Mouse (Mus musculus): ENCODE data around the gene Sdsl. TPM values are rescaled to one million over a fixed set of nuclear protein-coding genes. Genes with fewer than 3 reads are reported as not detected.

Gene Sdsl
- total RNA-seq, 2 experiments from 2014 or later, result 0.41 to 1.1 TPM

DNA sequence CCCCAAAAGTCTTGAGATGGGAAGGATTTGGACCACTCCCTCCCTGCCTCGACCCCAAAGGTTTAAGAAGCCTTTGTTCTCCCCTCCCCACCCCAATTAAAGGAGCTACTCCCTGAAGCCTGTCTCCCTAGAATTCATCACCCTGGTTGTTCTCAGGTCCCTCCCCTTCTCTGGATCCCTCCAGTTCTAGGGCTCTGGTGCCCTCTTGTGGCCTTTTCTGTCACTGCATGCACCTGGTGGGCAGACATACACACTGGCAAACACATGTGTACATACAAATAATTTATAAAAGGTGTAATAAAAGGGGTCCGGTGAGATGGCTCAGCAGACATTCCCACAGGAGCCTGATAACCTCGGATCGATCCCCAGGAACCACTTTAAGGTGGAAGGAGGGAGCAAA, 8.3 kb downstream of the Sdsl start:
- no peak for DNase-seq
- intact Hi-C loops (cut with DNase I), result no loop called here
- Histone ChIP-seq H3K27ac (no peak overlapping the region), H3K4me3 (no peak overlapping the region)
- TF ChIP-seq CTCF (IDR thresholded peaks at IDR 0.05), result peak; percentile 34; the same call in 1 of the 2 replicates

DNA sequence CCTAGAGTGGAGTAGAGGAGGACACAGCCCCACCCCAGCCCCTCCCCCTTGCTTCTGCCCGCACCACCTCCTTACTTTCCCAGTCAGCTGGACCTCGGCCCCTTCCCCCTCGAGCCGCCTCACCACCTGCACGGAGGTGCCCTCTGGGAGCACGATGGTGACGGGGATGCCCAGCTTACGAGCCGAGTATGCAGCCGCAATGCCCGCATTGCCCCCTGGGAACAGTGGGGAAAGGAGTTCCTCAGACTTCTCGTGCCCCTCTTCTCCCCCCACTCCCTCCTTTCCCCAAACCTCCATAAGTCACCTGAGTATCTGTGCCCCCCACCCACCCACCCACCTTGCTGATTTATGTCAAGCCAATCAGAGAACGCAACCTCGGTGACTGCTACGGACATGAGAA, 10.7 kb downstream of the Sdsl start:
- intact Hi-C loops (cut with DNase I), result no loop called here
- no peak for DNase-seq
- no peak overlapping the region for H3K27ac ChIP-seq
- TF ChIP-seq CTCF (IDR thresholded peaks at IDR 0.05), result no peak
- no peak overlapping the region for H3K4me3 ChIP-seq

DNA sequence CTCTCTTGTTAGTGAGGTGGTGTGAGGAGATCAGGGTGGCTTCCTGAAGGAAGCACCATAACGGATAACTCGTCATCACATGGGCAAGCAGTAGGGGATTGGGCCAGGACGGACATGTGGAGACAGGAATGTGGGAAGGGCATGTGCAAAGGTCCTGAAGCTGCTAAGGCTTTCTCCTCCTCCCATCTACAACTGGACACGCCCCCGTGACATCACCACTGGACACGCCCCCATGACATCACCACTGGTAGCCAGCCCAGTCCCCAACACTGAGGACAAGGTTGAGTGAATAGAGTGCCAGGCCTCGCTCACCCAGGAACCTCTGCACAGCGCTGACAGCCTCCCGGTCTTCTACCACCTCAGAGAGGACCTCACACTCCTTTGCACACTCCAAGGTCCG, 13.5 kb downstream of the Sdsl start:
- no peak for DNase-seq
- no peak for TF ChIP-seq CTCF (IDR thresholded peaks at IDR 0.05)
- Histone ChIP-seq H3K27ac (no peak overlapping the region), H3K4me3 (no peak overlapping the region)
- intact Hi-C loops (cut with DNase I), result no loop called here

DNA sequence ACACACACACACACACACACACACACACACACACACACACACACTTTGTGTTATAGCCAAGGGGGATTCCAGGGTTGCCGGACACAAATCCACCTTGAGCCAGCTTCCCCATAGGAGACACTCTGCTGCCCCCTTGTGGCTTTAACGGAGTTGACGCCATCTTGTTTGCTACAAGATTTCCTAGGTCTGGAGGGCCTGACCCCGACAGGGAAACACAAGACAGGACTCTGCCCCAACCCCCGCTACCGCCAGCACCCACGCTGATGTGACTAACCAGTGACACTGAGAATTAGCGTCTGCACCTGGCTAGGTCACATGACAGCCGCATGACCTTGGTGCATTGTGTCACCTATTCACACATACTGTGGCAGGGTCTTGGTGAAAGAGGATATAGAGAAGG, 15.0 kb downstream of the Sdsl start:
- TF ChIP-seq CTCF (IDR thresholded peaks at IDR 0.05), result peak; percentile 59
- H3K4me3 ChIP-seq, result no peak overlapping the region
- intact Hi-C loops (cut with DNase I), result no loop called here
- H3K27ac ChIP-seq, result no peak overlapping the region
- peak; percentile 44 for DNase-seq

DNA sequence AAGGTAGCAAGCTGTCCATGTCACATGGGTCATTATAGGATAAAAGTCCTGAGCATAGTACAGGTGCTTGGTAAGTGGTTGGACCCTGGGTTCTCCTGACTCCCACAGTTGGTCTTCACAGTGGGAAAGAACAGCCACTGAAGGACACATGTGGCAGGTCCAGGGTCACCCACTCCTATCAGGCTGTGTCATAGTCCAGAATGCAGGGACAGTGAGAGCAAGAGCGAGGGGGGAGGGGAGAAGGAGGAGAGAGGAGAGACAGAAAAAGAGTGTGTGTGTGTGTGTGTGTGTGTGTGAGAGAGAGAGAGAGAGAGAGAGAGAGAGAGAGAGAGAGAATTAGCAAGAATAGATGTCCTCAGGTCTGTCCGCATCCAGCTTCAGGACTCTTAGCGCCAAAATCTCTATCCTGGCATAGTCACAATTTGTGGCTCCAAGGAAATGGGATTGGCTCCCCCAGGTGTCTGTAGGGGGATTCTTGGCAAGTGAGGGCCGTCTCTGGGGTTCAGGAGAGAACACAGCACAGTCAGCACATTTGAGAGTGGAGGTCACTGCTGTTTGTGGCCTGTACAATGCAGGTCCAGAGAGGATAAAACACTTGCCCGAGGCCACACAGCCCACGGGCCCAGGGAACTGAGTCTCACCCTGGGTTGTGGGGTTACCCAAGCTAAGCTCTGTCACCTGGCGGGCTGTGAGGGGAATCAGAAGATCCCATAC, 15.6 kb downstream of the Sdsl start:
- intact Hi-C loops (cut with DNase I), result no loop called here
- TF ChIP-seq CTCF (IDR thresholded peaks at IDR 0.05), result no peak
- no peak for DNase-seq

DNA sequence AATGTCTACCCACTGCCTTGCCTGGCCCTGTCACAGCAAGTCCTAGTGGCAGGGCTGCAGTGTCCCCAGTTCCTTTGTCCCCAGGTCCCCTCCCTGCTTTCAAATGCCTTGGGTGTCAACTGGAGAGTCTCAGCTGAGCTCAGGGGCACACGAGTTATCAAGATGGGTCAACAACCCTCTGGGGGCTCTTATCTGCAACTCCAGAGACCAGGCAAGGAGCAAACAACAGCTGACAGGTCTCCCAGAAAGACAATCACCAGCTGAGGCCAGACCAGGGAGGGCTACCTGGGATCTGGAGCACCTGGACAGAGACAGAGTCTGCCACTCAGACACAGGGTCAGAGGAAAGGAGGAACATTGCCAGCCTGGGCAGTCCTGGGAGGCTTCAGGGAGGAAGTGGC, 16.4 kb downstream of the Sdsl start:
- H3K4me3 ChIP-seq, result no peak overlapping the region
- no peak for TF ChIP-seq CTCF (IDR thresholded peaks at IDR 0.05)
- DNase-seq, result no peak
- intact Hi-C loops (cut with DNase I), result no loop called here
- H3K27ac ChIP-seq, result no peak overlapping the region

More for the DNA sequence above, 15.6 kb downstream of the Sdsl start:
- no peak overlapping the region for H3K27ac ChIP-seq
- no peak overlapping the region for H3K4me3 ChIP-seq

DNA sequence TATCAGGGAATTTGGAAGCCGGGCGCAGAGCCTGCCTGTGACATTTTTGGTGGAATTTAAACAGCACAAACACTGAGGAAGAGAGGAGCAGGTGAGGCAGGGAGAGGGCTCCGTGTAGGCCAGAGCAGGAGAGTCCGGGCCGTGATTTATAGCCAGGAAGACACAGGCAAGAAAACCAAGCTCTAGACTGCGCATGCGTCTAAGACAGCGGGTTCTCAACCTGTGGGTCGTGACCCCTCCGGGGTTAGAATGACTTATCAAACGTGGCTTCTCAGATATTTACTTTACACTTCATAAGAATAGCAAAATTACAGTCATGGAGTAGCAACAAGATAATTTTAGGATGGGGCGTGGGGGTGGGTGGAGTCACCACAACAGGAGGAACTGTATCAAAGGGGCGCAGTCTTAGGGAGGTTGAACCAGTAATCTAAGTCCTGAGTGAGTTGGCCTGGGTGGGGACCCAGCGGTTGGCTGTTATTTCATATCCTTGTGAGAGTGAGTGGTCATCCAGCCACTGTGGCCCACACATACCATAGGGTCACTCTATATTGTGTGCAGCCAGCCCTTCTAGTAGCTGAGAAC, 17.8 kb downstream of the Sdsl start:
- Histone ChIP-seq H3K4me3 (no peak overlapping the region), H3K27ac (no peak overlapping the region)
- DNase-seq, result no peak
- no peak for TF ChIP-seq CTCF (IDR thresholded peaks at IDR 0.05)
- intact Hi-C loops (cut with DNase I), result no loop called here

DNA sequence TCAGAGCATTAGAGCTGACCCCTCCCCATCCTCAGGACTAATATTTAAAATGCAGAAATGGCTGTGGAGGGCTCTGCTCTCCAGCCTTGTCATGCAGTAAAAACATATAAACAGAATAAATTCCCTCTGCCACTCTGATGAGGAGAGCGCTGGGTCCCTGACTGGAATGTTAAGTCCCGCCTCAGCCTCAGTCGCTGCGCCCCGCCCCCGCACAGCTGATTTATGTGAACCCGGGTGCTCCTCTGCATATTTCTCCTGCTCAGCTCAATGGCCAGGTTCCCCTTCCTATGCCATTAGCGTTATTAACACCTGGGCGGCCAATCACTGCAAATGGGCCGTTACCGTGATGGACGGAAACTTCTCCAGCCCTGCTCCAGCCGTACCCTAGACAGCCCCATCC, 25.3 kb downstream of the Sdsl start:
- DNase-seq, result no peak
- intact Hi-C loops (cut with DNase I), result no loop called here
- no peak for TF ChIP-seq CTCF (IDR thresholded peaks at IDR 0.05)
- Histone ChIP-seq H3K27ac (no peak overlapping the region), H3K4me3 (no peak overlapping the region)

DNA sequence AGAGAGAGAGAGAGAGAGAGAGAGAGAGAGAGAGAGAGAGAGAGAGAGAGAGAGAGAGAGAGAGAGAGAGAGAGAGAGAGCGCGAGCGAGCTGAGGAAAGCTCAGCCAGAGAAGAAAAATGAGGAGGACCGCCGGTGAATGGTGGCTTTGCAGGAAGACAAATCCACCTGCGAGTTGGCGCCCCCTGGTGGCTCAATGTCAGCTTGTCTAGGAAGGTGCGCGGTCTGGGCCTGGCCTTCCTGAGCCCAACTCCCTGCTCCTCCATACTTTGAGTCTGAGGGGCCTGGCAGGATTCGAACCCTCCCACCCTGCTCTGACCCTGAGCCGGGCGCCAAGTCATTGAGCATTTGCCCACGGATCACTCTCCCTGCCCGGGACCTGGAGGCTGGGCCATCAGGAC, 31.9 kb downstream of the Sdsl start:
- intact Hi-C loops (cut with DNase I), result loop anchor here (2.0 kb wide), 2 partner anchors 230 to 294 kb away; no protein-coding TSS in a partner anchor
- H3K27ac ChIP-seq, result no peak overlapping the region
- peak overlapping the region; percentile 69 for H3K4me3 ChIP-seq
- peak; percentile 90 for DNase-seq
- TF ChIP-seq CTCF (IDR thresholded peaks at IDR 0.05), result peak; percentile 86

DNA sequence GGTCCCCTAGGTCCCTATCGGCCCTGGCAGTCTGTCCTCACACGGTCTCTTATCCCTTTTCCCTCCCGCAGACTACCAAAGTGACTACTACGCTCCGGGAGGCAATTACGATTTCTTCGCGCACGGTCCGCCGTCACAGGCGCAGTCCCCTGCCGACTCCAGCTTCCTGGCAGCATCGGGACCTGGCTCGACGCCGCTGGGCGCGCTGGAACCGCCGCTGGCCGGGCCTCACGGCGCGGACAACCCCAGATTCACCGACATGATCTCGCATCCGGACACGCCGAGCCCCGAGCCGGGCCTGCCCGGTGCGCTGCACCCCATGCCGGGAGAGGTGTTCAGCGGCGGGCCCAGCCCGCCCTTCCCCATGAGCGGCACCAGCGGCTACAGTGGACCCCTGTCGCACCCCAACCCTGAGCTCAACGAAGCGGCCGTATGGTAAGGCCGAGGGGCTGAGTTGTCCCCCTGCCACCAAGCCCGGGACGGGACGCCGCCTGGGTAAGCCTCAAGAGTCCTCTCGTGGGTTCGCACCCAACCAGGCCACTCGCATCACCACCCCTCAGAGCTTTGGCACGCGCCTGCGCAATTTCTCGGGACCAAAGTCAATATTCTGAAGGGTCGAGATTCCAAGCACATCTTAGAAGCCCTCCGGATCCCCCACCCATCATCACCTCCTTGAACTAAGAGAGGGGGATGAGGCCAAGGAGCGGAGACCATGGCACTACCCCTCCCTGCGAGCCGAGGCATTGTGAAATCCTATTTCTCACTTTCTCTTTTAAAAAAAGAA, 32.5 kb downstream of the Sdsl start:
- peak; percentile 48 for DNase-seq
- peak overlapping the region; percentile 69 for H3K4me3 ChIP-seq
- no peak overlapping the region for H3K27ac ChIP-seq
- TF ChIP-seq CTCF (IDR thresholded peaks at IDR 0.05), result no peak
- intact Hi-C loops (cut with DNase I), result loop anchor here (2.0 kb wide), 2 partner anchors 229 to 293 kb away; no protein-coding TSS in a partner anchor

DNA sequence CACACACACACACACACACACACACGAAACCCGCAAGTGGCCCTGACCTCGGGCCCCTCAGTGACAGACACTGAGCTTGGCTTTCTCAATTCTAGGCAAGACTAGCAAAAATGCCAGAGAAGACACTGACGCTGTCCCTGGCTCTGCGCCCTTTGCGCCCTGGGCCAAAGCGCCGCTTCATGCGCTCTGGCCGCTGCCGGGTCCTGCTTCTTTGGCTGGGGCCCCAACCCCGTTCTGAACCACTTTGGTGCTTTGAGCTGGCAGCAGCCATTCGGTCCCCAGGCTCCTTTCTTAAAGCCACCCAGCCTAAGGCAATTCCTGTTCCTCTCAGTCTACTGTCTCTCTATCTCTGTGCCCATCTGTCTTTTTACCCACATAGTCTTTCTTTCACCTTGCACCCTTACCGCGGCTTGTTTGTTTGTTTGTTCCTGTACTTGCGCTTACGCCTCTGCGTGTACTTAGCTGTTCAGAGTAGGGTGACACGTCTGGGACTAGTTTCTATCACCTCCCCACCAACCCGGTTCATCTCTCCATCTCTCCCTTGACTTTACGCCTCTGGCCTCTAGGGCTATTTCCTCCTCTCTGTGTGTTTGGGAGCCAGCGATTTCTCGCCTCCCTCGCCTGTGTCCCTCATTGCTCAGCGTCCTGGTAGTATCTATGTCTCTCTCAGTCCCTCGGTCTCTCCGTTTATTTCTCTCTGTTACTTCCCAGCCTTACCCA, 33.5 kb downstream of the Sdsl start:
- no peak for DNase-seq
- intact Hi-C loops (cut with DNase I), result no loop called here
- no peak overlapping the region for H3K27ac ChIP-seq
- TF ChIP-seq CTCF (IDR thresholded peaks at IDR 0.05), result no peak
- H3K4me3 ChIP-seq, result no peak overlapping the region; the same call in 1 of the 2 replicates

DNA sequence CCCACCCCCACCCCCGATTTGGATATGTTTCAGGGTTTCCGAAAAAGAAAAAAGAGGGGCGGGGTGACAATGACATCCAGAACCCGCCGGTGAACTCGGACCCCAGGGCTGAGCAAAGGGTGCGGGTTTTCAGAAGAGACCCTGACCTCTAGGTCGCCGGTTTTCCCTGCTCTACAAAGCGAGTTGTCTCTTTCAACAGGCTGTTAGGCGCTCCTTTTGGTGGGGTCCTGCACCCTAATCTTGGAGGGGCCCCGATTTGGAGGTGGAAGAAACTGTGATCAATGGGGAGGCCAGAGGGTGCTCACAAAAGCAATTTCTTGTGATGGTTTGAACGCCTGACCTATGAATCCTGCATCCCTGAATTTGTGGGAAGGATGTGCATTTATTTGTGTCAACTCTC, 34.1 kb downstream of the Sdsl start:
- Histone ChIP-seq H3K4me3 (no peak overlapping the region), H3K27ac (no peak overlapping the region)
- no peak for DNase-seq
- intact Hi-C loops (cut with DNase I), result no loop called here
- no peak for TF ChIP-seq CTCF (IDR thresholded peaks at IDR 0.05)

Measured in gastrocnemius, adult 2 months (tissue).